Mouse (Mus musculus): ENCODE results near the gene Rab8b. TPM values are rescaled to one million over a fixed set of nuclear protein-coding genes. Genes with fewer than 3 reads are reported as not detected.

Gene Rab8b
- polyA plus RNA-seq, 1 experiment from 2014 or later: 27.3 TPM

Other genes starting within 250 kb of the Rab8b start
- 3.2 and 4.2 TPM in 2 replicates for gene Car12, start 206.0 kb downstream of the Rab8b start, polyA plus RNA-seq (2014; fragmentation: Nextera tagmentation; extraction: Ambion mirVana)
- 6.0 and 13.8 TPM in 2 replicates for gene Aph1b, start 124.2 kb downstream of the Rab8b start, polyA plus RNA-seq (2014; fragmentation: Nextera tagmentation; extraction: Ambion mirVana)
- 0.40 and 0.81 TPM in 2 replicates for gene Gm10647, start 122.6 kb downstream of the Rab8b start, polyA plus RNA-seq (2014; fragmentation: Nextera tagmentation; extraction: Ambion mirVana)
- gene Aph1c, start 85.0 kb downstream of the Rab8b start, polyA plus RNA-seq (2014; fragmentation: Nextera tagmentation; extraction: Ambion mirVana): 3.3 and 4.7 TPM in 2 replicates
- gene Rps27l, start 26.4 kb upstream of the Rab8b start, polyA plus RNA-seq (2014; fragmentation: Nextera tagmentation; extraction: Ambion mirVana): 724 and 1,042 TPM in 2 replicates
- gene Lactb, start 55.8 kb upstream of the Rab8b start, polyA plus RNA-seq (2014; fragmentation: Nextera tagmentation; extraction: Ambion mirVana): 20.6 and 23.4 TPM in 2 replicates
- 395 and 422 TPM in 2 replicates for gene Tpm1, start 129.7 kb upstream of the Rab8b start, polyA plus RNA-seq (2014; fragmentation: Nextera tagmentation; extraction: Ambion mirVana)

Measured in kidney, embryonic 14.5 days (tissue).